Mouse (Mus musculus) frontal cortex, postnatal 36 days (tissue): ENCODE measurements around the gene Ncbp1.
"Not testable (repeated sequence)": the region's sequence is repeated elsewhere in the genome, so short reads cannot be mapped to it uniquely, and the experiment has no call there.

ENCODE experiments used
- DNase-seq, 2 experiments: peaks; one replicate each; pipeline ENCODE4 v3.0.0; 2022; ENCODE audit warnings: low spot score in 2 of 2

The Ncbp1 gene

DNA sequence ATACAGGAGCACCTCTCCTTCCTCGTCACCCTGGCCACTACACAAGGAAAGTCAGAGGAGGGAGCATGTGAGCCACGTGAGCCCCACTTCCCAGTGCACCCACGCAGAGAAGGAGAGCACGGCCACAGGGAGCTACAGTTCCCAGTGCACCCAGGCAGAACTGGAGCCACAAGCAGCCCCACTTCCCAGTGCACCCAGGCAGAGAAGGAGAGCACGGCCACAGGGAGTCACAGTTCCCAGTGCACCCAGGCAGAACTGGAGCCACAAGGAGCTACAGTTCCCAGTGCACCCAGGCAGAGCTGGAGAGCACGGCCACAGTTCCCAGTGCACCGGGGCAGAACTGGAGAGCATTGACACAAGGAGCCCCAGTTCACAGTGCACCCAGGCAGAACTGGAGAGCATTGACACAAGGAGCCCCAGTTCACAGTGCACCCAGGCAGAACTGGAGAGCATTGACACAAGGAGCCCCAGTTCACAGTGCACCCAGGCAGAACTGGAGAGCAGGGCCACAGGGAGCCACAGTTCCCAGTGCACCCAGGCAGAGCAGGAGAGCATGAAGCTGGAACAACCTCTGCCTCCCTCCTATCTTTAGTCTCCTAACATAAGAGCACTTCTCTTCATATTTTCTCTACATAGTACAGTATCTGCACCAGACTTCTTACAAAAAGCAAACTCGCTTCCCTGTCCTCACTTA is 9.0 kb upstream of the Ncbp1 start:
- no peak for DNase-seq

GRCm38 (mm10) chr4:46130221-46130620 is 8.2 kb upstream of the Ncbp1 start:
- DNase-seq: peak in 1 of 2 experiments; percentile 36

- no peak for DNase-seq
These were observed 6.6 kb upstream of the Ncbp1 start for GRCm38 (mm10) chr4:46131791-46132190.

DNA sequence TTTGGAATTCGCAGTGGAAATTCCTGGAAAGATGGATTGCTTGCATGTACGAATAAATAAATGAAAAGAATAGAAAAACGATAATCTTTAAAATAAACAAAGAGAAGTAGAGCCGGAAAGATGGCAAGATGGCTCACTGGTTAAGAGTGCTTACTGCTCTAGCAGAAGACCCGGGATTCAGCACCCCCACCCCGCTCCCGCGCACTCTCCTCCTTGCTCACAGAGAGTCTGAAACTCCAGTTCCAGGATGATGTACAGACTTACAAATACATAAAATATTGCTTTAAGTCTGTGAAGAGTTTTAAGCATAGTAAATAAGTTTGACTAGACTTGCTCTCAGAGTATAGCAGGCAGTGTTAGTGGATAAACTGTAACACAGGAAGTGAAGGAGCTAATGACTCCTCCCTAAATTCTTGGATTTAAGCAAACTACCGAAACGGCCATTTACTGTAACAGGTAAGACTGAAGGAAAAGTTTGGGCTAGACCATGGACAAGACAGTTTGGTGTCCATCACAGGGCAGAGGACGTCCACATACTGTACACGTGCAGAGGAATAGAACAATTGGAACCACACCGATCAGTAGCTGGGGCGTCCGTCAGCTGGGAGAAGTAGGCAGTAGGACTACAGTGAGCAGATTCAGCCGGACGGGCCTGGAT is 655 bp upstream of the Ncbp1 start:
- DNase-seq: no peak

GRCm38 (mm10) chr4:46144323-46144722 is 5.9 kb downstream of the Ncbp1 start:
- no peak for DNase-seq

DNA sequence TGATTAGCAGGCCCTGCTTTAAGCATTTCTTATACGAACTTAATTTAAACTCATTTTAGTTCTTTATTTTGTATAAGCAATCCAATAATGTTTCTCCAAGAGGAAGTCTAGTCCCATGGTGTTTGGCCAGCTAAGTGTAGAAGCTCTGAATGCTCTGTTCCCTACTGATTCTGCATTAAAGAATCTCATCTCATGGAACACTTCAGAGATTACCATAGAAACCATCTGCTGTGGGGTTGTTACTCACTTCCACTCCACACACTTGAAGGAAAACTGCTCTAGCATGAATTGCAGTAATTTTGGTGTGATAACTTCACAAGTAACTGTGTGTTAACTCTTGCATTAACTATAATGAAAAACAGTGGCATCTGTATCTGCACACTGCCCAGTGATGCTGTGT is 8.5 kb downstream of the Ncbp1 start:
- DNase-seq: no peak

DNA sequence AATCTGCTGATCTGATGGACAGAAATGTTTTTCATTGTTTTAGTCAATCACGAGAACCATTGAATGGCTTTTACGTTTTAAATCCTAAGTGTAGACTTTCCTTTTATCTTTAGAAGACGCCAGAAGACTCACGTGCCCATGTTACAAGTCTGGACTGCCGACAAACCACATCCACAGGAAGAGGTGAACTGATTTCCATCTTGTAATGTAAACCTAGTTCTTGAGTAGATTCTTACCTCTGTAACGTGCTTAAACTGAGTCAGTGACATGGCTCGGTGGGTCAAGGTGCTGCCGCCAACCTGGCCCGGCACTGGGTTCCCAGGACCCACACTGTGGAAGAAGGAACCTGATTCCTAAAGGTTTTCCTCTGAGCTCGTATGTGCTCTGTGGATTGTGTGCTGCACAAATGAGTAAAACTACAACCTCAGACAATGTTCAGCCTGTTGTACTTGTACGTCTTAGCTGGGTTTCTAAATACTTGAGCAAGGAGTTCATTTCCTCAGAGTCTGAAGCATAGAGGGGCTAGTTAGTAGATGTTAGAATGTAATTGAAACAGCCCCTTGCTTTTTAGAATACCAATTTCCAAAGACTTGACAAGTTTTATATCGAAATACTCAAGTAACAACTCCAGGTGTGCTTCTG is 13.6 kb downstream of the Ncbp1 start:
- no peak for DNase-seq

DNA sequence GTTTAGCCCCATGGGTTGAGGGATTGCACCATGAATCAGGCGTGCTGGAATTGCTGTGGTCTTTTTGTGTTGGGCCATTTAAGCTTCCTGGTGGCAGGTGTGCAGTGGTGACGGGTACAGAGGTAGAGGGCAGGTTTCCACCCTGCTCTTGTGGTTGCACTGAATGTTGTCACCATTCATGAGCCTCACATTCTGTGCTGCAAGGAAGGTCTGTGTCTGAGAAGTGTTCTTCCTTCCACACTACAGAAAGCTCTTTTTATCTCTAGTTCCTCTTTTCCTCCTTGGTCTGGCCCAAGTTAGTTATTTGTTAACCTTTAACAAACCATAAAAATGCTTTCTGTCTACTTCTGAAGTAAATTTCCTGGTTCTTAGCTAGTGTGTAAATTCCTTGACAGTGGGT is 25.6 kb downstream of the Ncbp1 start:
- no peak for DNase-seq

DNA sequence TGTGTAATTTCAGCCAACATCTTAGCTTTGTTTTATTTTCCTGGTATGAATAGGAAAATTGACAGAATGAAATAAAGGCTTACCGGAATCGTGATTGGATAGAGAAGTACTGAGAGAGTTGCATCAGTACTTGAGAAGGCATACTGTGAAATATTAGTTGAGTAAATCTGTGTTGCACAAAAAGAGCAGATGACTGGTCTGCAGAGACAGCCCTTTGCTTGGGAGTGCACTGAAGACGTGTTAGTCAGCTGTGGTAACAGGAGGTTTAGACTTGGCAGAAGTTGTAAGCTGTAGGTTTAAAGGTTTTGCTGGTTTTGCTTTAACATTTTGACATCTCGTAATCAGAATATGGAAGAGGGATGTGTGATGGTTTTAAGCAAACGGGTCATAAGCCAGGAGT is 27.4 kb downstream of the Ncbp1 start:
- DNase-seq: no peak

DNA sequence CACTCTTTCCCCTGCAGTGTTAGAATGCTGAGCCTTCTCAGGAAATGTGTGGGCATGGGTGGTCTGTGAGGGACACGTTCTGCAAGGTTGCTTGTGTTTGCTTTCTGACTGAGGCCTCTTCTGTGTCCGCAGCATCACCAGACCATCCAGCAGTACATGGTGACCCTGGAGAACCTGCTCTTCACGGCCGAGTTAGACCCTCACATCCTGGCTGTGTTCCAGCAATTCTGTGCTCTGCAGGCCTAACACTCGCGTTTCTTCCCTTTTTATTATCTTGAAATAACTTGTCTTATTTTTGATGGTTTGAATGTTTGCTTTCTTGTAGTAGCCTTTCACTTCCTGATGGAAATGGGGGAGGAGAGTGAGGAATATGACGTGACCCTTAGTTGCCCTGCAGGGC is 33.3 kb downstream of the Ncbp1 start:
- no peak for DNase-seq

DNA sequence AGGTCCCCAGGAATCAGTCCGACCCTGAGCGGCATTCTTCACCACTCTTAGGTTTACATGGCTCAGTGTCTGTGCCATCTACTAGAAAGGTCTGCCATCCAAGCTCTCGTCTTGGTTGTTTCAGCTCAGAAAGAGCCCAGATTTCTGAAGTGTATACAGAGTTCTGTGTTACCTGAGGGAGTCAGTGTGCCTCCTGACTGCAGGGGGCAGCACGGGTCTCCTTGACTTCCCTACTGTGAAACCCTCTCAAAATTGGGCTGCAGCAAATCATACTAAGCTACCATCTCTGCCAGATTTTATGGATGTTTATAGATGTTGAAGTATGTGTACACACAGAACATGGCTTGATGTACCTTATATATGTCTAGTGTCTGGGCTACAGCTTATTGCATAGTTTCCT is 37.9 kb downstream of the Ncbp1 start:
- no peak for DNase-seq

- no peak for DNase-seq
These were observed 38.6 kb downstream of the Ncbp1 start for GRCm38 (mm10) chr4:46177018-46177417.

DNA sequence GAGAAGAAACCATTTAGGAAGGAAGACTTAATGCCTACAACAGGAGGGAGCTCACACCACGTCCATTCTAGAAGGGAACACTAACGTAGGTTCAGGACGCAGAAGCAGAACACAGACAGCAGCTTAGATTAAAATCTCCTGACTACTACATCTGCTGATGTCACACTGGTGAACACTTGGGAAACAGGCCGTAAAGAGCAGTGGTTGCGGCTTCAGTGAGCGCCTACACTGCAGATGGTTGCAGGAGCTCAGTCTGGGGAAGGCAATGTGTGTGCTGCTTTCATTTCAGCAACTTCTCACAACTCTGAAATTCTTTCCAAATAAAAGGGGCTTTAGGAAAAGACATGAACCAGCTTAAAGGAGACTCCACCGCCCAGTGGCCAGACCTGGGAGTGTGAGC is 39.1 kb downstream of the Ncbp1 start:
- DNase-seq: no peak

DNA sequence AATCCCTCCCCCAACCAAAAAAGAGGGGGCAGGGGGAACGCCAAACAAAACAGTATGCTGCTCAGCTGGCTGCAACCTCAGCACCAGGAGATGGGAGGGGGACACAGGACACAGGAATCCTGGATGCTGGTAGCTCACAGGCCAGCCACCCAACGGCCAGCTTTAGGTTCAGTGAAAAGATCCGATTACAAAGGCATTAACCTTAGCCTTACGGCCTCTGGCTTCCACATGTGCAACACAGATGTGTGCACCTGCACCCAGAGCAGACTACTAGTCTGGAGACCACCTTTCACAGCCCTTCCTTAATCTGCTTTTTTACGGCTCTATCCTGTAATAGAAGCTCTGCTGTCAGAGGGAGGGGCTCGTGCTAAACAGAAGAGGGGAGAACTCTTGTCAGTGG is 42.8 kb downstream of the Ncbp1 start:
- no peak for DNase-seq

DNA sequence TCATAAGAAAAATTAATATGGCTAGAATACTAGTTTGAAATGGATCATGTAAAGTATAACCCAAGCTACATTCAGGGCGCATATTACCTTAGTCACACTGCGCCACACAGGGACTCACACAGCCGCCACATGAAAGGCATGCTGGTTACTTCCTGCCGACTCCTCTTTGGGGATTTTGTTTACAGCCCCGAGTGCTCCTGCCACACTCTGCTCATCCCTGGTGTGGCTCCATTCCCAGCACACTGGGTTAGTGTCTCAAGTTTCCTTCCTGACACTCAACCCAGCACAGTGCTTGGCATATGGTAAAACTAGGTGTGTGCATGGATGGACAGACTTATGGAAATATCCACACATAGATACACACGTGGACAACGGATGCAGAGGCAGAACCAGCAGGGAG is 43.8 kb downstream of the Ncbp1 start:
- DNase-seq: no peak

- no peak for DNase-seq
These were observed 47.0 kb downstream of the Ncbp1 start for GRCm38 (mm10) chr4:46185423-46185822.

DNA sequence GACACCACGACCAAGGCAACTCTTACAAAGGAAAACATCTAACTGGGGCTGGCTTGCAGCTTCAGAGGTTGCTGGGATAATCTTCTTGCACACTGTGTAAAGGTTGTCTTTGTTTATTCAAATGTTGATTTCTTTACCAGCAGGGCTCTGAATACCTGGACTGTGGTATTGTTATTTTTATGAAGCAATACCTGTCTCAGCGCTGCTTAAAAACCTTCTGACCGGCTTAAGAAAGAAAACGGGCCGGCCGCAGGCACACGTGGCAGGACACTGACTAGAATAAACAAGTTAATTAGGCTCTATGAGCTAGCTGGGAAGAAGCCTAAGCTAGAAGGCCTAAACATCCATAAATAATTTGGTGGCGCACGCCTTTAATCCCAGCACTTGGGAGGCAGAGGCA is 47.5 kb downstream of the Ncbp1 start:
- DNase-seq: no peak

DNA sequence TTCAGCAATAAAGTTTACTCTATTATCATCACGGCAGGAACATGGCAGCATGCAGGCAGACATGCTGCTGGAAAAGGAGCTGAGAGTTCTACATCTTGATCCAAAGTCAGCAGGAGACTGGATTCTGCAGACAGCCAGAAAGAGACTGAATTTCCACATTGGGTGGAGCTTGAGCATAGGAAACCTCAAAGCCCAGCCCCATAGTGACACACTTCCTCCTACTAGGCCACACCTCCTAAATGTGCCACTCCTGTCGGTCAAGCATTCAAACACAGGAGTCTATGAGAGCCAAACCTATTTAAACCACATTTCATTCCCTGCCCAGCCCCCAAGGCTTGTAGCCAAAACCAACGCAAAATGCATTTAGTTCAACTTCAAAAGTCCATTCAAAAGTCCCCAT is 48.1 kb downstream of the Ncbp1 start:
- DNase-seq: no peak

GRCm38 (mm10) chr4:46192011-46192410 is 53.6 kb downstream of the Ncbp1 start:
- DNase-seq: not testable (repeated sequence)

DNA sequence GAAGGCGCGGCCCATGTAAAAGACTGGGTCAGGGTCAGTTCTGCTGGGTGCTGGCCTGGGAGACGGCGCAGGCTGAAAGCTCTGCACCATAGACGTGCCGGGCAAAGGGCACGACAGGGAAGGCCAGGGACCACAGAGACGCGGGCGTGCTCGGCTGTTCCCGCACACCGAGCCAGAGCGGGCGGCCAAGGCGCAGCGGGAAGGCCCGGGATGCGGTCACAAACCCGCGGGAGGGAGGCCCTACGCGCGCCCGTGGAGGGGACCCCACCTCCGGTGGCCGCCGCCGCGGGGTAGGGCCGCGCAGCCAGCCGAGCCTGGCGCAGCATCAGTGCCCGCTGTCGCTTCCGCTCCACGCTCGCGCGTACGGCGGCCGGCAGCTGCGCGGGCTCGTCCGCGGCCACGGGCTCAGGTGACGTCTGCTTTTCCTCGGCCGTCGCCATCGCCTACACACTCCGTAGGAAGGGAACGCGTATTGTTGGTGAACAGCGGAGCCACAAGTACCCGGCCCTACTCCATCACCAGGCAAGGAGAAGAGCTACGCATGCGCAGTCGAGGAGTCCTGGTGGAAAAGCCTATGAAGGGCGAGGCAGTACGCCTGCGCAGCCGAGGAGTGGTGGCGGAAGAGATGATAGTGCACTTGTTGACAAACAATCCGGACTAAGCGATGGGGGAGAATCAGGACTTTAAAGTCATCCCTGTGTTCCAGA is 57.5 kb downstream of the Ncbp1 start, which contains the start of gene Xpa:
Gene Xpa, minus strand, starts transcription at position 531 of the 707 bp plus-strand sequence.
- DNase-seq: peak; percentile 94 to 97

DNA sequence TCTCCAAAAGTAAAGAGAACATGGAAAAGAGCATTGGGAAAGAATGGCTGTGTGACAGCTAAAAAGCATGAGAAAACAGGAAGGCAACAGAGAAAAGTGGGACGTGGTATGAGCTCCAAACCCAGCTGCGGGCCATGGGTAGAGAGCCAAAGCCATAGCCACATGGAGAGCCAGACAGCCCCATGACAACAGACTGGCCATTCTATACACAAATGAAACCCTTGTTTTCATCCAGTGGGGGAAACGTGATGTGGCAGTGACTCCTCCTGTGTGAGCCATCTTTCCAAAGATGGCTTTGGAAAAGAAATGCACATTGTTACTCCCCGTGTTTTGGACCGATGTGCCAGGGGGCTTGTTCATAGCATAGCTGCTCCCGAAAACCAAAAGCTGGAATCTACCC is 58.1 kb downstream of the Ncbp1 start:
- no peak for DNase-seq

GRCm38 (mm10) chr4:46198064-46198463 is 59.7 kb downstream of the Ncbp1 start:
- no peak for DNase-seq
